Mouse (Mus musculus) testis, adult 2 months (tissue): ENCODE measurements around the gene Pomgnt1.

Experiments used
- CTCF ChIP-seq: fragments of 200-500 bp; IDR thresholded peaks from 2 replicates; pipeline ENCODE4 v1.5.1; 2012; ENCODE audit warnings: low read depth, mild to moderate bottlenecking, inconsistent platforms, low read length, moderate library complexity; ENCODE audit not compliant: control insufficient read depth, insufficient read depth, insufficient replicate concordance
- POLR2A ChIP-seq: fragments of 200-500 bp; IDR thresholded peaks from 2 replicates; pipeline ENCODE4 v1.6.1; 2012; ENCODE audit warnings: low read depth, mild to moderate bottlenecking, inconsistent platforms, low read length, moderate library complexity; ENCODE audit not compliant: control insufficient read depth

- no peak for TF ChIP-seq POLR2A
- TF ChIP-seq CTCF = no peak
These were observed 34.2 kb downstream of the Pomgnt1 start for GRCm38 (mm10) chr4:116157882-116158281.
